Mouse (Mus musculus) heart, embryonic 11.5 days (tissue): ENCODE results near the gene Sugct. TPM values are rescaled to one million over a fixed set of nuclear protein-coding genes. Genes with fewer than 3 reads are reported as not detected.
"Not testable (repeated sequence)": the region's sequence is repeated elsewhere in the genome, so short reads cannot be mapped to it uniquely, and the experiment has no call there.

ENCODE experiments used
- ATAC-seq: fragments of 200-750 bp; cut with Nextera tagmentation; replicated peaks from 2 replicates; pipeline ENCODE4 v1.8.0; 2017; ENCODE audit warnings: moderate library complexity; ENCODE audit not compliant: insufficient number of reproducible peaks, low FRiP score, low TSS enrichment
- H3K27ac ChIP-seq: fragments of 300-500 bp; sonication (generic); 2 replicates; pipeline ENCODE4 v1.5.1; 2014; ENCODE audit warnings: mild to moderate bottlenecking, low read depth, low read length
- H3K27me3 ChIP-seq: fragments of 300-500 bp; sonication (generic); 2 replicates; pipeline ENCODE4 v1.6.1; 2014; ENCODE audit warnings: mild to moderate bottlenecking, low read length, mixed read lengths; ENCODE audit not compliant: control insufficient read depth, insufficient read depth
- H3K36me3 ChIP-seq: fragments of 300-500 bp; sonication (generic); 2 replicates; pipeline ENCODE4 v1.6.1; 2014; ENCODE audit warnings: mild to moderate bottlenecking, low read length, moderate library complexity, mixed read lengths; ENCODE audit not compliant: control insufficient read depth, insufficient read depth
- H3K4me1 ChIP-seq: fragments of 300-500 bp; sonication (generic); 2 replicates; pipeline ENCODE4 v1.6.1; 2014; ENCODE audit warnings: low read length; ENCODE audit not compliant: control insufficient read depth, insufficient read depth
- H3K4me2 ChIP-seq: fragments of 300-500 bp; sonication (generic); 2 replicates; pipeline ENCODE4 v1.6.1; 2014; ENCODE audit warnings: mild to moderate bottlenecking, moderate library complexity
- H3K4me3 ChIP-seq: fragments of 300-500 bp; sonication (generic); 2 replicates; pipeline ENCODE4 v1.5.1; 2014; ENCODE audit warnings: low read depth, low read length
- H3K9ac ChIP-seq: fragments of 300-500 bp; sonication (generic); 2 replicates; pipeline ENCODE4 v1.6.1; 2014; ENCODE audit warnings: mild to moderate bottlenecking, low read depth, low read length, moderate library complexity
- H3K9me3 ChIP-seq: fragments of 300-500 bp; sonication (generic); replicated peaks from 2 replicates; pipeline ENCODE4 v1.6.1; 2016; ENCODE audit warnings: low read length; ENCODE audit not compliant: control insufficient read depth
- WGBS: fragments of 180-500 bp; shearing (Covaris S2); extraction: QIAGEN DNeasy Blood & Tissue Kit; methylation state at CpG from one replicate; pipeline ENCODE4 v1.1.7; 2014; ENCODE audit not compliant: insufficient replicate concordance; 5-methylcytosine and 5-hydroxymethylcytosine counted together
- polyA plus RNA-seq: library from polyadenylated mRNA; unstranded; fragments of >200 nt; fragmentation: Nextera tagmentation; extraction: Ambion mirVana; gene quantifications from 2 replicates; pipeline ENCODE4 v1.2.1, GENCODE M21; 2014

Sugct gene
- polyA plus RNA-seq, 1 experiment from 2014 or later: 4.0 TPM

DNA sequence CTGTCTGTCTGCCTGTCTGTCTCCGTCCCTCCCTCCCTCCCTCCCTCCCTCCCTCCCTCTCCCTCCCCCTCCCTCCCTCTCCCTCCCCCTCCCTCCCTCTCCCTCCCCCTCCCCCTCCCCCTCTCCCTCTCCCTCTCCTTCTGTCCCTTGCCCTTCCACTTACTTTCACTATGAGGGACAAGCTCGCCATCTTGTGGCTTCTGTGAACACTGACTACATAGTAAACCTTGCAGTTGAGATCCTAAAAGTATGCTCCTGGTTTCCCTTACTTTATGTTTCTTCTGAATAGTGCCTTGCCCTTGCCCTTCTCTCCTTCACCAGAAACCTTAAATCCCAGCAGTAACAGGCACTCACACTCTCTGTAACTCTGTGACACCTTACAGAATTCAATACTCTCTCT is 113.7 kb downstream of the Sugct start:
- Histone ChIP-seq H3K4me3 (no peak overlapping the region), H3K9ac (no peak overlapping the region), H3K27me3 (no peaks in the 10 kb centered on the region), H3K4me1 (no peaks in the 10 kb centered on the region), H3K4me2 (no peak overlapping the region), H3K27ac (no peak overlapping the region), H3K9me3 (no peaks in the 10 kb centered on the region), H3K36me3 (no peaks in the 10 kb centered on the region)
- no peak for ATAC-seq
- WGBS: 23% methylated on average over 2 of the region's 2 CpGs

DNA sequence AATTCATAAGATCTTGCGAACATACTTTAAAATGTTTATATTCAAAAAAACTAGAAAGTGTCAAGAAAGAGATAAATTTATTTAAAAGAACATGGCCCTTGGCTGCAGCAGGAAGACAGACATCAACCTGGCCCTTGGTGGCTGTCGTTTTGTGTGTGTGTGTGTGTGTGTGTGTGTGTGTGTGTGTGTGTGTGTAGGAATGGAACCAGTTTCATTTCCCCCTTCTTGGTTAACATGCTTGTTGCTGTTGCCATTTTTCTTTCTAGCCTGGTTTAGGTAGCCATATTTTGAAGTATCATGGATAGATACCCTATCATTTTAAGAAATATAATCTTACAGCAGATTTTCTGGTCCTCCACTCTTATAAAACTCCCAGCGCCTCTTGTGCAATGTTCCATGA is 136.0 kb downstream of the Sugct start:
- H3K36me3 ChIP-seq: no peaks in the 10 kb centered on the region
- 67% methylated on average over 3 of the region's 3 CpGs for WGBS
- H3K9ac ChIP-seq: no peak overlapping the region
- H3K4me3 ChIP-seq: no peak overlapping the region
- no peaks in the 10 kb centered on the region for H3K4me1 ChIP-seq
- H3K4me2 ChIP-seq: no peak overlapping the region
- H3K27me3 ChIP-seq: no peaks in the 10 kb centered on the region
- no peaks in the 10 kb centered on the region for H3K9me3 ChIP-seq
- no peak for ATAC-seq
- no peak overlapping the region for H3K27ac ChIP-seq

DNA sequence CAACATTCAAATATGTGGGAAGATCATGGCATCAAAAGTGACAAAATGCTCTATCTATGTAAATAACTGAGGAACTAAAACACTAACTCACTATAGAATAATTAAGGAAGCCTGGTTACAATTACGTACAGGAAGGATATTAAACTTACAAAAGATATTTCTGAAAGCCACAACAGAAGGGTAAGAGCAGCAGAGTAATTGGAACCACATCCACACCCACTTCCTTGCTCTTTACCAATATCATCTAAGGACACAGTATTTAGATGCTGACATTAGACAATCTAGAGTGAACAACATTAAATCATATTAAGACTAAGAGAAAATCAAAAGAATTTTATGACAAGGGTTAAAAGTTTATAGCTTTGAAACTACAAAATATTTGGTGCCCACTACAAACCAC is 159.0 kb downstream of the Sugct start:
- H3K27ac ChIP-seq: no peak overlapping the region
- H3K9ac ChIP-seq: no peak overlapping the region
- H3K9me3 ChIP-seq: no peaks in the 10 kb centered on the region
- H3K4me2 ChIP-seq: no peak overlapping the region
- 73% methylated on average over 1 of the region's 1 CpGs for WGBS
- no peaks in the 10 kb centered on the region for H3K4me1 ChIP-seq
- H3K36me3 ChIP-seq: no peaks in the 10 kb centered on the region
- ATAC-seq: no peak
- no peak overlapping the region for H3K4me3 ChIP-seq
- H3K27me3 ChIP-seq: no peaks in the 10 kb centered on the region

DNA sequence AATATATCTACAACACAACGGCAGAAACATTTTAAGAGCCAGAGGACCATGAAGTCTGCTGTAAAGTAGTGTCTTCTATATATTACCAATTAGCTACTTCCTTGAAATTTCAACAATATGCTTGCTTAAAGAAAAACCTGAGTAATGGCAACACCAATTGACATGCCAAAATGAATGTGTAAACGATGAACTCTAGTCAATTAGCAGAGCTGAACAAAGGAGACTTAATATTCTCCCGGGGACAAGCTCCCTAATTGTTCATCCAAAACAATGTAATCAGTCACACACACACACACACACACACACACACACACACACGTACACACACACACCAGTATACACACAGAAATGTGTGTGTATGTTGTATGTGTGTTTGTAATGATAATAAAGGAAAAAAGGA is 160.5 kb downstream of the Sugct start:
- Histone ChIP-seq H3K9me3 (no peaks in the 10 kb centered on the region), H3K27me3 (no peaks in the 10 kb centered on the region), H3K4me2 (no peak overlapping the region), H3K9ac (no peak overlapping the region), H3K36me3 (no peaks in the 10 kb centered on the region), H3K4me1 (no peaks in the 10 kb centered on the region), H3K4me3 (no peak overlapping the region), H3K27ac (no peak overlapping the region)
- 54% methylated on average over 4 of the region's 4 CpGs for whole genome bisulfite sequencing
- no peak for ATAC-seq

DNA sequence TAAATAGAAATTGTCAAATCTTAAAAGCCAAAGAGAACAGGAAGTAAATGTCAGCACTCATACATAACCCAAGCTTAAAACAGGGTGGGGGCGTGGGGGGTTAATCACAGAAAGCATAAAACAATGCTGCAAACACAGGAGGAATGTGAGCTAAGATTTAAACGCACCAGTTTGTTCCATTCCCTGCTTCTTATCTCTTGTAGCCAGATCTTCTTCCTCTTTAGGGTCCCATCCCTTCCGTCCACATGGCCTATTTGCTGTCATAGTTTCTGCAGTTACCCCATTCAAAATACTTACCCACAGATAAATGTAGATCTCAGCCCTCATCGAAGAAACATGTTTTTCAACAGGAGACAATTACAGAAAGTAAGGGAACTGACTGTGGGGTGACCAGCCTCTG is 160.9 kb downstream of the Sugct start:
- no peak overlapping the region for H3K4me3 ChIP-seq
- no peak overlapping the region for H3K27ac ChIP-seq
- no peak overlapping the region for H3K4me2 ChIP-seq
- no peak overlapping the region for H3K9ac ChIP-seq
- WGBS: 41% methylated on average over 4 of the region's 4 CpGs
- no peaks in the 10 kb centered on the region for H3K36me3 ChIP-seq
- no peaks in the 10 kb centered on the region for H3K4me1 ChIP-seq
- no peak for ATAC-seq
- H3K9me3 ChIP-seq: no peaks in the 10 kb centered on the region
- H3K27me3 ChIP-seq: no peaks in the 10 kb centered on the region

DNA sequence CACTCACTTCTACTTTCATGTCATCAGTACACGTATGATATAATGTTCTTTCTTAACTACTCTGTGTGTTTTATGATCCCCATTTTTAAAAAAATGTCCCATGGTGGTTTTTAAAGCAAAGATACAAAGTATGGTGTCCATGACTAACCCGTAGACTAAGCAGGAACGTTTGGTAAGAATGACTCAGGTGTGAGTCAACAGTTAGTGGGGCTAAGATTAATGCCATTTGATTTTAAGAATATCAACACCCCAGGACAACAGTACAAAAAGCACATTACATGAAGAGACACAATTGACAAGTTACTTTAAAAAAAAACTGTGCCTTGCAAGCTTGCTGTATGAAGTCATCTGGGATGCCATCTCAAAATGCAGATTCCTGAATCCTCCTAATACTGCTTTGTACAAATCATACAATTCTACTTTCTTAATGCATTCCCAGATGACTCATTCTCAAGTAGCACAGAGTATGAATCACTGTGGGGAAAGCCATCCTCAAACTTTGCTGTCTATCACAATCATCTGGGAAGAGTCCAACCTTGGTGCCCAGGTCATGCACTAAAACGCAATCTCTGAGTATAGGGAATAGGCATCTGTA is 184.1 kb downstream of the Sugct start:
- ATAC-seq: no peak
- 73% methylated on average over 4 of the region's 4 CpGs for WGBS

DNA sequence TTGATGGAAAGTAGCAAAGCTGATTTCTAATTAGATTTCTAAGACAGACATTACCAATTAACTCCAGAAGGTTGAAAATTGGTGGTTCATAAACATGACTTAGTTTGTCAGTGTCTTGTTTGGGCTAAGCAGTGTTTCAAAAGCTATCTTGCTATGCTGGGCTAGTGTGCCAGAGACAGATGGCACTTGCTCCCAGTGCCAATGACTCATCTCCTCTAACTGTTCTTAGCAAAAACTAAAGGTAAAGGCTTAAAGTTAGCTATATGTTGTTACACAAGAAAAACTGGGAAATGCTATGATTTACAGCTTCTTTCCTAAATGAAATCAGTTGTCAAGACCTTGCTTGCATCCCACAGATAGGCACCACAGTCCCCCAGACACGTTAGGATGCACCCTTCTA is 200.4 kb downstream of the Sugct start:
- Histone ChIP-seq H3K9ac (no peak overlapping the region), H3K27ac (no peak overlapping the region), H3K36me3 (no peaks in the 10 kb centered on the region), H3K4me2 (no peak overlapping the region), H3K4me1 (no peaks in the 10 kb centered on the region), H3K9me3 (no peaks in the 10 kb centered on the region), H3K27me3 (no peaks in the 10 kb centered on the region), H3K4me3 (no peak overlapping the region)
- no peak for ATAC-seq
- WGBS: 74% methylated on average over 1 of the region's 1 CpGs

More for the DNA sequence above, 184.1 kb downstream of the Sugct start:
- Histone ChIP-seq H3K36me3 (no peaks in the 10 kb centered on the region), H3K9me3 (no peaks in the 10 kb centered on the region), H3K4me3 (no peak overlapping the region), H3K27me3 (no peaks in the 10 kb centered on the region), H3K4me2 (no peak overlapping the region), H3K27ac (no peak overlapping the region), H3K9ac (no peak overlapping the region), H3K4me1 (no peaks in the 10 kb centered on the region)

DNA sequence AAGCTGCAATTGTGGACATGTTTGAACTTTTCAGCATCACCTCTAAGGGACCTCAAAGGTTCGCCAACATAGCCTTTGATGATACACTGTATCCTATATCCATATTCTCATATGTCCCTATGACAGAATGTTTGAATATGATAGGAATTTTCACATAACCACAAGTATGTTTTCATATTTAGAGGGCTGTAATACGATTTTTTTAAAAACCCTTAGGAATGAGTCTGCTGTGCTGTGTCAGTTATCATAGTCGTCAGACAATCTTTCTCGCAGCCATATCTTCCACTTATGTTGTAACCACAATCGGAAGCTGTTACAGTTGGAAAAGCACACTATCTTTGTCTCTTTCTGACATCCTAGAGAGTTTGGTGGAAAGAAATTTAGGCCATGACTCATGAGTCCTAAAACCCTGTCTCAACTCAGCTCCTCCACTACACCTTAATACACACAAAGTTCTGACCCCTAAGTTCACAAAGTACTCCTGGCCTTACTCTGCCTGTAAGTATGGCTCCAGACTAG is 201.2 kb downstream of the Sugct start:
- 64% methylated on average over 5 of the region's 5 CpGs for WGBS
- Histone ChIP-seq H3K36me3 (no peaks in the 10 kb centered on the region), H3K9me3 (no peaks in the 10 kb centered on the region), H3K9ac (no peak overlapping the region), H3K27me3 (no peaks in the 10 kb centered on the region), H3K4me2 (no peak overlapping the region), H3K4me1 (no peaks in the 10 kb centered on the region), H3K27ac (no peak overlapping the region), H3K4me3 (no peak overlapping the region)
- no peak for ATAC-seq

DNA sequence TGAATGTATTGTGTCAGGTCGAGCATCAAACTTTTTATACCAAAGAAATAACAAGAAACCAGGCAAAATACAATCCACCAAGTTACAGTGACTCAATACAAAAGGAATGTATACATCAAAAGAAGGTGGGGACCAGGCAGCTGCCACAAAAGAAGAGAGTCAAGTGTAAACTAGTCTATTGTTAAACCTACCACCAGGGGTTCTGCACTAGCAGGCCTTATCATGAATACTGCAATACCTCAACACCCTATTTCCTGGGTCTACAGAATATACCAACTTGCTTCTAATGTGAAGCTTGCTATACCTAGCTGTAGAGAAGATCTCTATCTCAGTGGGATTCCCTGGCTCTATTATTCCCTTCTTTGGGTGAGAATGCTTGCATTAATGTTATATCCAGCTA is 237.4 kb downstream of the Sugct start:
- not testable (repeated sequence) for H3K9ac ChIP-seq, ATAC-seq, H3K27ac ChIP-seq, H3K36me3 ChIP-seq, H3K4me2 ChIP-seq, H3K27me3 ChIP-seq, H3K4me3 ChIP-seq, H3K9me3 ChIP-seq, H3K4me1 ChIP-seq
- 61% methylated on average over 1 of the region's 1 CpGs for WGBS
